Mouse (Mus musculus) mouse embryonic stem cell (cell line): ENCODE results near the gene Macrod2.
"Not testable (repeated sequence)": the region's sequence is repeated elsewhere in the genome, so short reads cannot be mapped to it uniquely, and the experiment has no call there.

Source experiments
- in situ Hi-C, 2 experiments: fragments of 300-500 bp; cut with MboI; formaldehyde crosslinking; loops; 1 replicate in 1 of 2; 3 replicates in 1 of 2; pipeline ENCODE4 v1.14.3; 2019 to 2020; ENCODE audit warnings: low sequenced_read_pairs in 2 of 2, low pct_unique_long_range_greater_than_20kb in 1 of 2, mixed read lengths in 1 of 2; ENCODE audit not compliant: unreplicated experiment in 1 of 2

Macrod2 gene

GRCm38 (mm10) chr2:140670963-140671702 is 276.0 kb downstream of the Macrod2 start, which contains the start of gene Flrt3:
Flrt3 (minus strand) TSS chr2:140671469.
- in situ Hi-C loops: no loop called here

- in situ Hi-C loops: no loop called here
Observed at GRCm38 (mm10) chr2:140673466-140673865, 278.4 kb downstream of the Macrod2 start.

GRCm38 (mm10) chr2:140676728-140677127 is 281.6 kb downstream of the Macrod2 start:
- in situ Hi-C loops: no loop called here

DNA sequence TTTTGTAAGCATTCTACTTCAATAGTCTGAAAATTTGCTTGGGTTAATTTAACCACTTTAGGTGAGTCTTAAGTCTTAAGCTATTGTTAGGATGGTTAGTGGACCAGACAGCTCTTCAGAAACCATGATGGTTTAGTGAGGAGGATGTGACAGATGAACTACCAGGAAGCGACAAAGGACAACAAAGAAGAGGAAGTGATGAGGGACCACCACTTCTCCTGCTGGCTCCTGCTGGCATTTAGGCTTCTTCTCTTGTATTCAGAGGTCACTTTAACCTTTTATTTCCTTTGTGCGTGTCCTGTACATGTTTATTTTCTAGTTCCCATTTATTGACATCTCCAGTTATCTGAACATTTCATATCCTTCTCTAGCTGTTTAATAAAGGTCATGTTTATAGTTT is 295.8 kb downstream of the Macrod2 start:
- in situ Hi-C loops: no loop called here

GRCm38 (mm10) chr2:140691403-140691802 is 296.3 kb downstream of the Macrod2 start:
- in situ Hi-C loops: no loop called here

GRCm38 (mm10) chr2:140692461-140692860 is 297.4 kb downstream of the Macrod2 start:
- in situ Hi-C loops: no loop called here

DNA sequence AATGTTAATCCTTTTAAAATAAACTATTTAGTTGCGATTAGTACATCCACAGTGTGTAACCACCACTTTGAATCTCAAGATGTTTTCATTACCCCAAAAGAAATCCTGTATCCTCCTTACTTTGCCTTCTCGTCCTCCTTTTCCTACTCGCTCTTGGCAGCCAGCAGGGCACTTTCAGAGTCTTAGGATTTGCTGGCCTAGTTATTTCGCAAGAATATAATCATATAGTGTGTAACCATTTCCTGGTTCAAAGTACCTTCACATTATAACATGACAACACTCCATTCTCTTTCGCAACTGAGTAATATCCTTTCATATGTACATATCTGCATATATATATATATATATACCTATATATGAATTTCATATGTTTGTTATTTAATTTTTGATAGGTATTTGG is 298.7 kb downstream of the Macrod2 start:
- in situ Hi-C loops: no loop called here

- in situ Hi-C loops: no loop called here
Observed at GRCm38 (mm10) chr2:140698585-140698984, 303.5 kb downstream of the Macrod2 start.

- in situ Hi-C loops: no loop called here
Observed at GRCm38 (mm10) chr2:140703377-140703776, 308.3 kb downstream of the Macrod2 start.

DNA sequence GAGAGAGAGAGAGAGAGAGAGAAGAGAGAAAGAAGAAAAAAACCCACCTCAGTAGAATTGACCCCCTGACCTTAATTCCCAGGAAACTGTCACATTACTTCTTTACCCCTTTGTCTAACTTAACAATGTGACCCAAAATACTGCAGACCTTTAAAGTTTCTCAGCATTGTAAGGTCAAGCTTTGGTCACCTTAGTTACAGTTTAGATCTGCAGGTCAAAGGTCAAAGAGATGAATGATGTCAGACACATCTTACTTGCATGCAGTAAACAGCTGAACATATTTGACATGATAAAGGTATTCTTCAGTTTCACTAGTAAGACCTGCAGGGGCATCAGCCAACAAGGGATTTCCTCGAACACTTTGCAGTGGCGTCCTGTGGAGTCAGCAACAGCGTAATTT is 309.0 kb downstream of the Macrod2 start:
- in situ Hi-C loops: no loop called here

DNA sequence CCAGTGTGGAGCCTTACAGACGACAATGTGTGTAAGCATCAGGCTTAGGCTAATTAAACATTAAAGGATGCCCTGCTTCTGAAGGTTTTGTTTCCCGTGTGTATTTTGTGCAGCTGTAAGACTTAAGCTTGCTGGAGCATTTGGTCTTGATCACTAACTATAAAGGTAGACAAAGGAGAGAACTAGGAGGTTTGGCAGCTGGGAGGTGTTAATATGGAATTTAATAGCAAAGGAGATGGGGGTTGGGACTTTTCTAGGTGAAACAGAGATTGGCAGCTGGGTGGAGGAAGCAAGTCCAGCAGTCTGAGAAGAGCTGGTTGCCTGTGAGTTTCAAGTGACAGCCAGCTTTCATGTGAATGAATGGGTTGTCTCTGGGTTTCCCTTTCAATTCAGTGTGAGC is 310.2 kb downstream of the Macrod2 start:
- in situ Hi-C loops: no loop called here

GRCm38 (mm10) chr2:140707550-140707949 is 312.4 kb downstream of the Macrod2 start:
- in situ Hi-C loops: no loop called here

DNA sequence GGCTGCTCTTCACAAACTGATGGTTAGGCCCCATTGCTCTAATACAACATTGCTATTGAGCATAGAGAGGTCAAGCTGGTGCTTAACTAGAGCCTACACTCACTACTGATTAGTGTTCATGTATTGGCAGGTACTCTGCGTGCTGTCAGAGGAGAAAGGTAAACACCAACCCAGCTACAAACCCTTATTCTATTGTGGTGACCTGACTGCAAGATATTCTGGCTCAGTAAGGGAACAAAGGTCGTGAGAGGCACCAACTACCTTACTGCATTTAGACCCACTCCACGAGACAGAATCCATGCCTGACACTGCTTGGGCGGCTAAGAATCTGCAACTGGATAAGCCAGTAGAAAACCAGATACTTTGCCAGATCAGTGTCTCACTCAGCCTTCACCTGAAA is 320.7 kb downstream of the Macrod2 start:
- in situ Hi-C loops: no loop called here

DNA sequence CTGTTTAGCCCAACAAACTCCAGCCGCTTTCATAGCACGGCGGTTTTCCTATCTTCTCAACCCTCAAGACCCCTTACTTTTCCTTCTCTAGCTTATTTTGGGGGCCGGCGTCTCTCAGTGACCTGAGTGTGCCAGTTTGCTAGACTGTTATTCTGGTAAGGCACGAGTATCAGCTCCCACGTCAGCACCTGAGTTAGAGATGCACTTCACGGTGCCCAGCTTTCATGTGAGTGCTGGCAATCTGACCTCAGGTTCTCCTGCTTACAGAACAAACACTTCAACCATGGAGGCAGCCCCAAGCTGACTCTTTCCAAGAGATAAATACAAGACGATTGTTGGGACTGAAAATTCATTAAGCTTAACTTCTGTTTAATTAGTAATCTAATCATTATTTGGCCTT is 322.3 kb downstream of the Macrod2 start:
- in situ Hi-C loops: no loop called here

- in situ Hi-C loops: no loop called here
Observed at GRCm38 (mm10) chr2:140732616-140733183, 337.6 kb downstream of the Macrod2 start.

- in situ Hi-C loops: no loop called here
Observed at GRCm38 (mm10) chr2:140740511-140740910, 345.4 kb downstream of the Macrod2 start.

GRCm38 (mm10) chr2:140742954-140743353 is 347.8 kb downstream of the Macrod2 start:
- in situ Hi-C loops: not testable (repeated sequence)

- in situ Hi-C loops: no loop called here
Observed at GRCm38 (mm10) chr2:140758881-140759280, 363.8 kb downstream of the Macrod2 start.

- in situ Hi-C loops: no loop called here
Observed at GRCm38 (mm10) chr2:140759732-140760131, 364.6 kb downstream of the Macrod2 start.

DNA sequence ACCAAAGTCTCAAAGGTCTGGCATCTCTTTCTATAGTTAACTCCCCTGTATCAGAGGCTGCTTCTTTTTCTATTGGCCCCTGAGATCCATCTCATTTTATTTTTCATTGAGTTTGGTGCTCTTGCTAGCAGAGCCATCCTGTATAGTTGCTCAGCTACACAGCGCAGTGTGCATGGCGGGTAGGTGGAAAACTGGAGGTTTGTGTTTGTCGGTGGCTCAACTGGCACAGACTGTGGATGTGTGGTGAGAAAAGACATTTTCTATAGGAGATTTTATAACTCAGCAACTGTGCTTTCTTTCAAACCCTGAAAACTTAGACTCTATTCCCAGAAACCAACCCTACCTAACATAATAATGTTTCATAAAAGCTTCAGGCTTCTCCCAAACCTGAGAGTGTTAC is 365.0 kb downstream of the Macrod2 start:
- in situ Hi-C loops: no loop called here
